Mouse (Mus musculus): ENCODE results near the gene Lipm. TPM values are rescaled to one million over a fixed set of nuclear protein-coding genes. Genes with fewer than 3 reads are reported as not detected.

The Lipm gene
- polyA plus RNA-seq, 1 experiment from 2014 or later = not detected

Small RNAs within 50 kb of the gene (microRNA-seq; reads per million reads assigned to microRNA genes)
- not detected for gene Gm23334

Other genes starting within 250 kb of the Lipm start
- not detected in 2 replicates for gene Lipf, start 139.7 kb upstream of the Lipm start, polyA plus RNA-seq (2015; fragmentation: Nextera tagmentation; extraction: Ambion mirVana)
- gene Lipk, start 92.6 kb upstream of the Lipm start, polyA plus RNA-seq (2015; fragmentation: Nextera tagmentation; extraction: Ambion mirVana) = not detected in 2 replicates
- not detected in 2 replicates for gene Lipn, start 33.6 kb upstream of the Lipm start, polyA plus RNA-seq (2015; fragmentation: Nextera tagmentation; extraction: Ambion mirVana)
- 0.52 and 0.63 TPM in 2 replicates for gene Ankrd22, start 65.1 kb downstream of the Lipm start, polyA plus RNA-seq (2015; fragmentation: Nextera tagmentation; extraction: Ambion mirVana)
- 6.2 TPM in 2 replicates for gene Stambpl1, start 91.3 kb downstream of the Lipm start, polyA plus RNA-seq (2015; fragmentation: Nextera tagmentation; extraction: Ambion mirVana)
- gene Acta2, start 154.7 kb downstream of the Lipm start, polyA plus RNA-seq (2015; fragmentation: Nextera tagmentation; extraction: Ambion mirVana) = 18.4 and 28.0 TPM in 2 replicates
- 6.7 and 6.9 TPM in 2 replicates for gene Fas, start 189.7 kb downstream of the Lipm start, polyA plus RNA-seq (2015; fragmentation: Nextera tagmentation; extraction: Ambion mirVana)